Mouse (Mus musculus): Measurements from ENCODE around the gene D930020B18Rik. TPM values are rescaled to one million over a fixed set of nuclear protein-coding genes. Genes with fewer than 3 reads are reported as not detected.

The D930020B18Rik gene
- total RNA-seq (2012; rRNA removed) (not detected in 2 replicates), total RNA-seq (2014; rRNA removed) (not detected in 2 replicates), polyA plus RNA-seq (2012; ENCODE audit: insufficient read length, low read depth) (not detected in 2 replicates)

- in situ Hi-C loops (cut with MboI; ENCODE audit: low pct_ligation_motif_present, low pct_unique_long_range_greater_than_20kb, low sequenced_read_pairs) (no loop called here), dilution Hi-C loops (cut with MboI; ENCODE audit: extremely low pct_ligation_motif_present, extremely low pct_unique_long_range_greater_than_20kb, low sequenced_read_pairs) (no loop called here)
- Histone ChIP-seq H3K27ac (ENCODE audit: insufficient read depth, low read depth) (no peak within 1 kb of the TSS), H3K4me3 (replicated peaks in 1 of 3; ENCODE audit: low read depth in 2 of 3, low read length in 2 of 3, poor library complexity in 1 of 3) (peak within 1 kb of the TSS; percentile 6 to 60 (median 37)), H3K27me3 (replicated peaks) (peaks cover 11% of the 10 kb centered on the region), H3K9me3 (replicated peaks; ENCODE audit: low read length) (peaks cover 3% of the 10 kb centered on the region), H3K4me1 (ENCODE audit: control insufficient read depth in 1 of 2, insufficient read depth in 2 of 2) (peaks cover 5 to 17% of the 10 kb centered on the region in 2 experiments), H3K79me2 (replicated peaks; ENCODE audit: control insufficient read depth, extremely low read depth, insufficient read depth, poor library complexity, severe bottlenecking) (no peaks in the 10 kb centered on the region), H3K9ac (ENCODE audit: insufficient read depth, low read depth) (no peak within 1 kb of the TSS; the same call in 1 of the 2 replicates), H3K36me3 (replicated peaks in 1 of 2; ENCODE audit: control insufficient read depth in 1 of 2, insufficient read depth in 1 of 2, low read length in 1 of 2) (no peaks in the 10 kb centered on the region), H3K4me2 (ENCODE audit: insufficient read depth, low read depth, poor library complexity, severe bottlenecking) (peak within 1 kb of the TSS; percentile 96)
- DNase-seq (ENCODE audit: extremely low read depth): no peak
- no peak for TF ChIP-seq NELFE (IDR thresholded peaks at IDR 0.05; ENCODE audit: low read depth, low read length)
- 0 out of 2 replicates have a peak, but pooled peaks have one; percentile 16 for TF ChIP-seq MAX (IDR thresholded peaks at IDR 0.05; ENCODE audit: low read length)
- no peak for TF ChIP-seq ZNF384 (IDR thresholded peaks at IDR 0.05; ENCODE audit: low read depth, low read length)
- no peak for TF ChIP-seq NRF1 (IDR thresholded peaks at IDR 0.05; ENCODE audit: low read depth, low read length)
These were observed at the start of gene D930020B18Rik for GRCm38 (mm10) chr10:121641272-121642053. Gene D930020B18Rik, plus strand, starts transcription at chr10:121641588.

GRCm38 (mm10) chr10:121596580-121596979 lies 44.8 kb upstream of the D930020B18Rik start:
- 0 out of 4 replicates have a peak, but pooled peaks cover 0 to 3% of the 10 kb centered on the region in 2 experiments for H3K4me1 ChIP-seq (ENCODE audit: control insufficient read depth in 1 of 2, insufficient read depth in 2 of 2)
- no peak overlapping the region for H3K4me2 ChIP-seq (ENCODE audit: insufficient read depth, low read depth, poor library complexity, severe bottlenecking)
- no peak overlapping the region for H3K27ac ChIP-seq (ENCODE audit: insufficient read depth, low read depth)
- TF ChIP-seq NRF1 (IDR thresholded peaks at IDR 0.05; ENCODE audit: low read depth, low read length) (no peak), MAX (IDR thresholded peaks at IDR 0.05; ENCODE audit: low read length) (no peak), E2F4 (IDR thresholded peaks at IDR 0.05; ENCODE audit: insufficient replicate concordance, low read depth, low read length) (no peak), CHD2 (IDR thresholded peaks at IDR 0.05; ENCODE audit: low read length) (no peak), USF1 (IDR thresholded peaks at IDR 0.05; ENCODE audit: low read depth, low read length) (no peak), BHLHE40 (IDR thresholded peaks at IDR 0.05; ENCODE audit: low read depth, low read length) (no peak), MYC (IDR thresholded peaks at IDR 0.05; ENCODE audit: low read depth, low read length) (no peak), MAZ (IDR thresholded peaks at IDR 0.05; ENCODE audit: low read depth, low read length) (no peak), UBTF (IDR thresholded peaks at IDR 0.05; ENCODE audit: low read depth, low read length) (no peak), ZC3H11A (IDR thresholded peaks at IDR 0.05; ENCODE audit: low read depth, low read length) (no peak), USF2 (conservative IDR thresholded peaks at IDR 0.05; ENCODE audit: low read depth, low read length) (no peak), GABPA (IDR thresholded peaks at IDR 0.05; ENCODE audit: insufficient replicate concordance, low read depth, low read length) (no peak), JUN (IDR thresholded peaks at IDR 0.05; ENCODE audit: insufficient read depth, low read depth, low read length) (no peak), POLR2A (IDR thresholded peaks at IDR 0.05; ENCODE audit: low read depth, low read length) (no peak), SMC3 (IDR thresholded peaks at IDR 0.05; ENCODE audit: low read depth, low read length) (no peak)
- no peak overlapping the region for H3K9ac ChIP-seq (ENCODE audit: insufficient read depth, low read depth)
- no peak for DNase-seq (ENCODE audit: extremely low read depth)
- H3K9me3 ChIP-seq (replicated peaks; ENCODE audit: low read length): no peaks in the 10 kb centered on the region
- H3K36me3 ChIP-seq (replicated peaks in 1 of 2; ENCODE audit: control insufficient read depth in 1 of 2, insufficient read depth in 1 of 2, low read length in 1 of 2): peaks cover 73 to 91% of the 10 kb centered on the region in 2 experiments
- in situ Hi-C loops (cut with MboI; ENCODE audit: low pct_ligation_motif_present, low pct_unique_long_range_greater_than_20kb, low sequenced_read_pairs): no loop called here
- H3K27me3 ChIP-seq (replicated peaks): no peaks in the 10 kb centered on the region
- H3K79me2 ChIP-seq (replicated peaks; ENCODE audit: control insufficient read depth, extremely low read depth, insufficient read depth, poor library complexity, severe bottlenecking): no peaks in the 10 kb centered on the region
- dilution Hi-C loops (cut with MboI; ENCODE audit: extremely low pct_ligation_motif_present, extremely low pct_unique_long_range_greater_than_20kb, low sequenced_read_pairs): no loop called here
- H3K4me3 ChIP-seq (replicated peaks in 1 of 3; ENCODE audit: low read depth in 2 of 3, low read length in 2 of 3, poor library complexity in 1 of 3): no peak overlapping the region

Data from CH12.LX (cell line).